Mouse (Mus musculus) liver, embryonic 14.5 days (tissue): ENCODE measurements around the gene Usp10. TPM values are rescaled to one million over a fixed set of nuclear protein-coding genes. Genes with fewer than 3 reads are reported as not detected.

Experiments used
- ATAC-seq: fragments of 200-750 bp; cut with Nextera tagmentation; 2 replicates; pipeline ENCODE4 v1.8.0; 2017; ENCODE audit warnings: moderate number of reproducible peaks, mild to moderate bottlenecking, moderate library complexity; ENCODE audit not compliant: insufficient read depth
- DNase-seq, 3 experiments: peaks; one replicate each; pipeline ENCODE4 v3.0.0-alpha.2; 2012 to 2013; ENCODE audit warnings: low read depth in 3 of 3, low spot score in 3 of 3
- H3K27ac ChIP-seq: fragments of 300-500 bp; sonication (generic); 2 replicates; pipeline ENCODE4 v1.5.1; 2014; ENCODE audit warnings: moderate library complexity, mild to moderate bottlenecking, control low read depth, inconsistent platforms
- H3K27me3 ChIP-seq: fragments of 300-500 bp; sonication (generic); 2 replicates; pipeline ENCODE4 v1.6.1; 2014; ENCODE audit warnings: mild to moderate bottlenecking, low read length, moderate library complexity; ENCODE audit not compliant: control insufficient read depth, insufficient read depth
- H3K36me3 ChIP-seq: fragments of 300-500 bp; sonication (generic); replicated peaks from 2 replicates; pipeline ENCODE4 v1.6.1; 2014; ENCODE audit warnings: low read depth; ENCODE audit not compliant: control insufficient read depth, insufficient read depth
- H3K4me1 ChIP-seq, 2 experiments: fragments of 200-500 bp in 1 of 2; fragments of 300-500 bp in 1 of 2; sonication (generic) in 1 of 2; replicated peaks; 2 replicates each; pipeline ENCODE4 v1.6.1; 2012 to 2014; ENCODE audit warnings: antibody characterized with exemption in 1 of 2, inconsistent platforms in 1 of 2, low read length in 1 of 2; ENCODE audit not compliant: control insufficient read depth in 2 of 2, insufficient read depth in 2 of 2
- H3K4me2 ChIP-seq: fragments of 300-500 bp; sonication (generic); 2 replicates; pipeline ENCODE4 v1.6.1; 2014; ENCODE audit warnings: low read depth, mild to moderate bottlenecking, control low read depth, moderate library complexity
- H3K4me3 ChIP-seq, 2 experiments: fragments of 200-500 bp in 1 of 2; fragments of 300-500 bp in 1 of 2; sonication (generic) in 1 of 2; 2 replicates each; pipeline ENCODE4 v1.5.1; 2012 to 2014; ENCODE audit warnings: low read depth in 2 of 2, low read length in 2 of 2, mild to moderate bottlenecking in 2 of 2, control low read depth in 1 of 2, inconsistent platforms in 1 of 2, moderate library complexity in 1 of 2; ENCODE audit not compliant: insufficient read depth in 1 of 2
- H3K9ac ChIP-seq: fragments of 300-500 bp; sonication (generic); replicated peaks from 2 replicates; pipeline ENCODE4 v1.6.1; 2014; ENCODE audit warnings: mild to moderate bottlenecking, control low read depth, moderate library complexity
- H3K9me3 ChIP-seq: fragments of 300-500 bp; sonication (generic); 2 replicates; pipeline ENCODE4 v1.6.1; 2016; ENCODE audit warnings: low read length, mixed read lengths; ENCODE audit not compliant: control insufficient read depth
- CTCF ChIP-seq: IDR thresholded peaks from 2 replicates; pipeline ENCODE4 v1.5.1; 2016; ENCODE audit warnings: antibody characterized with exemption, low read depth, control low read depth
- EP300 ChIP-seq: IDR thresholded peaks from 2 replicates; pipeline ENCODE4 v1.6.1; 2016; ENCODE audit warnings: antibody characterized with exemption, low read depth
- WGBS: fragments of 180-500 bp; shearing (Covaris S2); extraction: QIAGEN DNeasy Blood & Tissue Kit; methylation state at CpG from one replicate; pipeline ENCODE4 v1.1.7; 2014; ENCODE audit not compliant: insufficient replicate concordance; 5-methylcytosine and 5-hydroxymethylcytosine counted together
- polyA plus RNA-seq, 2 experiments: library from polyadenylated mRNA; depleted of rRNA in 1 of 2; stranded (reverse) in 1 of 2; unstranded in 1 of 2; fragments of >200 nt; fragmentation: Nextera tagmentation in 1 of 2; extraction: Ambion mirVana in 1 of 2; gene quantifications; 2 replicates each; pipeline versions ENCODE4 v1.2.1 to v1.2.3; 2012 to 2014

The Usp10 gene
- polyA plus RNA-seq, 2 experiments: 47.0 to 59.0 TPM

- ATAC-seq (peak; percentile 98), DNase-seq (peak; percentile 78 to 83 (median 79))
- Histone ChIP-seq H3K27ac (peak overlapping the region; percentile 93), H3K4me3 (peak overlapping the region; percentile 37 to 62; a peak in 3 of 4 replicates), H3K4me1 (peaks cover 67 to 76% of the 10 kb centered on the region in 2 experiments), H3K4me2 (peak overlapping the region; percentile 96), H3K27me3 (no peaks in the 10 kb centered on the region), H3K36me3 (peaks cover 2% of the 10 kb centered on the region; the same call in 1 of the 2 replicates), H3K9ac (peak overlapping the region; percentile 66), H3K9me3 (no peaks in the 10 kb centered on the region)
- TF ChIP-seq CTCF (no peak), EP300 (peak; percentile 86)
- 7% methylated on average over 1 of the region's 1 CpGs for WGBS
These were observed 8.0 kb downstream of the Usp10 start for GRCm38 (mm10) chr8:119918155-119918567.

GRCm38 (mm10) chr8:119923259-119923658 is 13.1 kb downstream of the Usp10 start:
- 81% methylated on average over 5 of the region's 5 CpGs for WGBS
- no peaks in the 10 kb centered on the region for H3K27me3 ChIP-seq
- H3K27ac ChIP-seq: no peak overlapping the region
- TF ChIP-seq EP300: no peak
- no peak overlapping the region for H3K9ac ChIP-seq
- H3K9me3 ChIP-seq: no peaks in the 10 kb centered on the region
- no peak overlapping the region for H3K4me2 ChIP-seq
- H3K4me1 ChIP-seq: peaks cover 30 to 52% of the 10 kb centered on the region in 2 experiments
- no peak overlapping the region for H3K4me3 ChIP-seq
- ATAC-seq (no peak), DNase-seq (no peak)
- peaks cover 2% of the 10 kb centered on the region; the same call in 1 of the 2 replicates for H3K36me3 ChIP-seq

DNA sequence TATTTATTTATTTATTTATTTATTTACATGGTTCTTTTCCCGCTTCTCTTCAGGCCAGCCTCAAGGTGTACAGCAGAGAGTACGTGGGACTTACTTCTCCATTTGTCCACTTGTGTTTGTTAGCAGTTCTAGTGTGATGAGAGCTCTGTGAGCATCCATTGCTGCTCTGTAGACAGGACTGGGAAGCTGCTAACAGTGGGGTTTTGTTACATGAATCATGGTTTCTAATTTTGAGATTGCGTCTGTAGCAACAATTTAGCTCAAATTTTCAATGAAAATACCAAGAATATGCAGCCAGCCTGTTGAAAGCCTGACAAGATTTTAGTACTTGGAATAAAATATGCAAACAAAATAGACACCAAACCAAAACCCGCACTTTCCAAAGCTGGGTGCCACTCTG is 15.3 kb downstream of the Usp10 start:
- Histone ChIP-seq H3K4me2 (no peak overlapping the region), H3K4me3 (no peak overlapping the region), H3K9me3 (no peaks in the 10 kb centered on the region), H3K36me3 (no peaks in the 10 kb centered on the region; the same call in 1 of the 2 replicates), H3K27me3 (no peaks in the 10 kb centered on the region), H3K27ac (no peak overlapping the region), H3K9ac (no peak overlapping the region), H3K4me1 (peaks cover 15 to 36% of the 10 kb centered on the region in 2 experiments)
- DNase-seq: no peak
- TF ChIP-seq CTCF (no peak), EP300 (no peak)
- ATAC-seq: no peak
- WGBS: 81% methylated on average over 4 of the region's 4 CpGs

- DNase-seq (no peak), ATAC-seq (no peak; the same call in 1 of the 2 replicates)
- Histone ChIP-seq H3K9ac (no peak overlapping the region), H3K4me3 (no peak overlapping the region), H3K27ac (no peak overlapping the region; the same call in 1 of the 2 replicates), H3K4me2 (no peak overlapping the region), H3K4me1 (peaks cover 4 to 26% of the 10 kb centered on the region in 2 experiments), H3K36me3 (no peaks in the 10 kb centered on the region; the same call in 1 of the 2 replicates), H3K27me3 (no peaks in the 10 kb centered on the region), H3K9me3 (no peaks in the 10 kb centered on the region)
- 22% methylated on average over 2 of the region's 2 CpGs for WGBS
- TF ChIP-seq EP300: no peak
- peak; percentile 62 for TF ChIP-seq CTCF
These were observed 16.3 kb downstream of the Usp10 start for GRCm38 (mm10) chr8:119926474-119926873.

- DNase-seq: peak in 1 of 3 experiments; percentile 44
- peaks cover 6% of the 10 kb centered on the region for H3K36me3 ChIP-seq
- no peak overlapping the region for H3K4me2 ChIP-seq
- no peak overlapping the region; the same call in 1 of the 2 replicates for H3K27ac ChIP-seq
- no peak overlapping the region for H3K4me3 ChIP-seq
- 53% methylated on average over 6 of the region's 6 CpGs for WGBS
- H3K9me3 ChIP-seq: no peaks in the 10 kb centered on the region
- H3K9ac ChIP-seq: no peak overlapping the region
- no peaks in the 10 kb centered on the region for H3K27me3 ChIP-seq
- peak; percentile 75 for ATAC-seq
- TF ChIP-seq CTCF (peak; percentile 91), EP300 (no peak)
- H3K4me1 ChIP-seq: peaks cover 3 to 18% of the 10 kb centered on the region in 2 experiments; a peak in 3 of 4 replicates
These were observed 17.4 kb downstream of the Usp10 start for GRCm38 (mm10) chr8:119927422-119928092.
